Comparison of ENCODE assay signal across 9 mouse cellular contexts in genomic region chr6:17589049-17589952, GRCm38 (mm10). TPM values are rescaled to one million over a fixed set of nuclear protein-coding genes. Genes with fewer than 3 reads are reported as not detected.
DNase-seq lines count a peak whose midpoint lies in the region; ATAC-seq lines count a peak whose summit lies in the region.
"Had no signal": no experiment of that assay in that cellular context is flagged by ENCODE, and none has a peak within 500 bp of the region (broad histone marks: within the 10 kb centered on the region; RNA-seq: fewer than 3 reads in every experiment).

No protein-coding gene starts in this region.

- ATAC-seq in forebrain, embryonic 16.5 days = peak; percentile 94
- peak; percentile 91 for ATAC-seq in hindbrain, embryonic 16.5 days

- 28% methylated on average over 16 of the region's 16 CpGs for WGBS in forebrain, embryonic 16.5 days
- WGBS in hindbrain, embryonic 16.5 days = 30% methylated on average over 16 of the region's 16 CpGs

- no peak overlapping the region for H3K4me3 ChIP-seq in forebrain, embryonic 16.5 days (replicated peaks; ENCODE audit: low read length)
- H3K4me3 ChIP-seq in hindbrain, embryonic 16.5 days (ENCODE audit: low read length) = no peak overlapping the region
- H3K4me3 ChIP-seq: myocyte had no signal

- 0 out of 2 replicates have a peak, but pooled peaks cover 2% of the 10 kb centered on the region for H3K4me1 ChIP-seq in forebrain, embryonic 16.5 days (replicated peaks; ENCODE audit: control insufficient read depth, insufficient read depth, low read length)
- H3K4me1 ChIP-seq in hindbrain, embryonic 16.5 days (ENCODE audit: control insufficient read depth, insufficient read depth, low read depth, low read length) = peaks cover 3% of the 10 kb centered on the region; the same call in 1 of the 2 replicates

- no peaks in the 10 kb centered on the region for H3K27me3 ChIP-seq in forebrain, embryonic 16.5 days (replicated peaks; ENCODE audit: control insufficient read depth, insufficient read depth, low read length)
- H3K27me3 ChIP-seq in hindbrain, embryonic 16.5 days (replicated peaks; ENCODE audit: control insufficient read depth, insufficient read depth, low read length) = no peaks in the 10 kb centered on the region

- H3K9ac ChIP-seq in forebrain, embryonic 16.5 days (replicated peaks; ENCODE audit: low read depth, low read length) = peak overlapping the region; percentile 13; the same call in 1 of the 2 replicates
- H3K9ac ChIP-seq in hindbrain, embryonic 16.5 days (ENCODE audit: low read depth, low read length) = no peak overlapping the region

- no peak overlapping the region for H3K27ac ChIP-seq in forebrain, embryonic 16.5 days (ENCODE audit: low read length)
- no peak overlapping the region for H3K27ac ChIP-seq in hindbrain, embryonic 16.5 days (ENCODE audit: low read depth, low read length)

- no peaks in the 10 kb centered on the region for H3K36me3 ChIP-seq in forebrain, embryonic 16.5 days (ENCODE audit: control insufficient read depth, insufficient read depth)
- no peaks in the 10 kb centered on the region for H3K36me3 ChIP-seq in hindbrain, embryonic 16.5 days (ENCODE audit: control insufficient read depth, insufficient read depth, low read length)

- peak overlapping the region; percentile 13; the same call in 1 of the 2 replicates for H3K4me2 ChIP-seq in forebrain, embryonic 16.5 days (ENCODE audit: low read length)
- H3K4me2 ChIP-seq in hindbrain, embryonic 16.5 days (ENCODE audit: low read length) = peak overlapping the region; percentile 41

- no peaks in the 10 kb centered on the region for H3K9me3 ChIP-seq in forebrain, embryonic 16.5 days (ENCODE audit: control insufficient read depth, low read length)
- H3K9me3 ChIP-seq in hindbrain, embryonic 16.5 days (ENCODE audit: control insufficient read depth, low read length) = no peaks in the 10 kb centered on the region; the same call in 1 of the 2 replicates

- DNase-seq in MN1 (ENCODE audit: low spot score) = peak; percentile 53
- peak; percentile 34 for DNase-seq in cerebellum, adult 11-12 months
- DNase-seq in left cerebral cortex, adult 11 months (ENCODE audit: low spot score) = peak; percentile 61
- DNase-seq in lung, postnatal 36 days = peak; percentile 87
- DNase-seq in retina, postnatal 7 days (ENCODE audit: low read depth, low spot score) = peak; percentile 42
- peak; percentile 80 for DNase-seq in thymus, postnatal 4 days

RNA-seq across cellular contexts. Expression of gene Capza2, which starts 46.7 kb away (rescaled TPM):
- polyA plus RNA-seq in forebrain, embryonic 16.5 days (2015; fragmentation: Nextera tagmentation; extraction: Ambion mirVana) = 269 and 308 TPM in 2 replicates
- polyA plus RNA-seq in hindbrain, embryonic 16.5 days (2015; fragmentation: Nextera tagmentation; extraction: Ambion mirVana) = 254 and 258 TPM in 2 replicates

Comparison
In these comparisons a context has a peak if more than half of its experiments do, and no peak if none do; other contexts are left out.
1. DNase-seq: peak in every context shown above with its lines; median percentile 87 in lung, postnatal 36 days; 80 in thymus, postnatal 4 days; 61 in left cerebral cortex, adult 11 months; 53 in MN1; 42 in retina, postnatal 7 days; 34 in cerebellum, adult 11-12 months.